Mouse (Mus musculus): ENCODE results near the gene Ankrd42.

- TF ChIP-seq CTCF (IDR thresholded peaks at IDR 0.05; ENCODE audit: control insufficient read depth, insufficient read depth, insufficient replicate concordance, low read depth, low read length) (no peak), POLR2A (IDR thresholded peaks at IDR 0.05; ENCODE audit: control insufficient read depth, low read depth, low read length) (no peak)
These were observed 32.0 kb upstream of the Ankrd42 start for GRCm38 (mm10) chr7:92668791-92669506.
